Mouse (Mus musculus): ENCODE results near the gene Zfp322a. TPM values are rescaled to one million over a fixed set of nuclear protein-coding genes. Genes with fewer than 3 reads are reported as not detected.

The Zfp322a gene
- 0.07 TPM in 1 of 2 replicates, not detected in the other for polyA plus RNA-seq (2012; ENCODE audit: insufficient read depth, low replicate concordance)

DNA sequence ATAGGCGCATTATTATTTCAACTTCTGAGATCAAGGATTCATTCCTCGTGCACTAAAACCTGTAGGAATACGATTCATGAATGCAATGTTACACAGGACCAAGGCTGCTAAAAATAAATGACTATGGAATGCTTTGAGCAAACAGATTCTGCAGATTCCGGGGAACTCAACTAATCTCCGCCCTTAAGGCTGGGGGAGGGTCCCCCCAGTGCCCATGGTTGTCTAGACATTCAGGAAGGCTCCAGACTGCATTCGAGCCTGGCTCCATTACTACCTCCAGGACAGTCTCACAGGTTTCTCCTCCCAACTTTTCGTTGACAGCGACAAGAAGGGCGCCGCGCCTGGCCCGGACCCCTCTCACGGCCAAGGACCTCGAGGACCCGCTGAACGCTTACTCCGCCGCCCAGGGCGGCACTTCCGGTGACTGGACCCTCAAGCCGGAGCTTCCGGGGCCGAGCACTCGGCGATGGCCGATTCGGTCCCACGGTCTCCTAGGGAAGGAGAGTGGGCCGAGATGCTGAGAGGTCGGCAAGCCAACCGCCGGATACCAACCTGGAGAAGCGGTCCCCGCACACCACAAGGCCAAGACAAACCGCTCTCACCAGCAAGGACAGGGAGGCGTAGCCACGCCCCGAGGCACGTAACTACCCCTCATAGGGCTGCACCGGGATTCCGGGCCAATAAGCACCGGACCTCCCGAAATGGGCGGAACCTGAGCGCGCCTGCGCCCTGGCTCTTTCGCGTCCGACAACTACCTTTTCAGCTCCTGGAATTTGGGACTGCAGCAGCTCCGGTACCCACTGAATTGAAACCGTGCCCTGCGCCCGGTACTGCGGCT is at the start of gene Zfp322a:
Zfp322a (minus strand) TSS at position 626 of the 838 bp plus-strand sequence.
- Histone ChIP-seq H3K4me3 (replicated peaks) (peak within 1 kb of the TSS; percentile 95), H3K9me3 (no peaks in the 10 kb centered on the region), H3K36me3 (replicated peaks; ENCODE audit: low read length) (peaks cover 30% of the 10 kb centered on the region), H3K4me1 (peaks cover 42% of the 10 kb centered on the region), H3K27me3 (replicated peaks) (peaks cover 1% of the 10 kb centered on the region)
- no peak for TF ChIP-seq GATA1 (IDR thresholded peaks at IDR 0.05; ENCODE audit: borderline replicate concordance, low read length)
- 0 out of 2 replicates have a peak, but pooled peaks have one; percentile 30 for TF ChIP-seq FLI1 (IDR thresholded peaks at IDR 0.05; ENCODE audit: low read length)

GRCm38 (mm10) chr13:23412630-23413521 is 43.9 kb upstream of the Zfp322a start:
- peaks cover 29% of the 10 kb centered on the region for H3K4me1 ChIP-seq
- H3K36me3 ChIP-seq (replicated peaks; ENCODE audit: low read length) = peaks cover 9% of the 10 kb centered on the region
- peaks cover 39% of the 10 kb centered on the region for H3K27me3 ChIP-seq (replicated peaks)
- TF ChIP-seq GATA1 (IDR thresholded peaks at IDR 0.05; ENCODE audit: borderline replicate concordance, low read length) (no peak; the same call in 2 of the 3 replicates), FLI1 (IDR thresholded peaks at IDR 0.05; ENCODE audit: low read length) (no peak)
- H3K9me3 ChIP-seq = no peaks in the 10 kb centered on the region
- peak overlapping the region; percentile 86 for H3K4me3 ChIP-seq (replicated peaks)

GRCm38 (mm10) chr13:23412211-23412629 is 43.2 kb upstream of the Zfp322a start:
- H3K36me3 ChIP-seq (replicated peaks; ENCODE audit: low read length) = peaks cover 7% of the 10 kb centered on the region
- H3K9me3 ChIP-seq = no peaks in the 10 kb centered on the region
- peaks cover 29% of the 10 kb centered on the region for H3K4me1 ChIP-seq
- H3K27me3 ChIP-seq (replicated peaks) = peaks cover 41% of the 10 kb centered on the region
- TF ChIP-seq GATA1 (IDR thresholded peaks at IDR 0.05; ENCODE audit: borderline replicate concordance, low read length) = no peak
- no peak for TF ChIP-seq FLI1 (IDR thresholded peaks at IDR 0.05; ENCODE audit: low read length)
- H3K4me3 ChIP-seq (replicated peaks) = peak overlapping the region; percentile 86

- peak overlapping the region; percentile 86 for H3K4me3 ChIP-seq (replicated peaks)
- peaks cover 29% of the 10 kb centered on the region for H3K4me1 ChIP-seq
- H3K36me3 ChIP-seq (replicated peaks; ENCODE audit: low read length) = peaks cover 3% of the 10 kb centered on the region
- TF ChIP-seq GATA1 (IDR thresholded peaks at IDR 0.05; ENCODE audit: borderline replicate concordance, low read length) = no peak
- no peak for TF ChIP-seq FLI1 (IDR thresholded peaks at IDR 0.05; ENCODE audit: low read length)
- no peaks in the 10 kb centered on the region for H3K9me3 ChIP-seq
- peaks cover 45% of the 10 kb centered on the region for H3K27me3 ChIP-seq (replicated peaks)
Measured at GRCm38 (mm10) chr13:23411311-23412210, 42.6 kb upstream of the Zfp322a start.

GRCm38 (mm10) chr13:23410632-23411031 is 41.6 kb upstream of the Zfp322a start:
- Histone ChIP-seq H3K36me3 (replicated peaks; ENCODE audit: low read length) (no peaks in the 10 kb centered on the region), H3K4me3 (replicated peaks) (peak overlapping the region; percentile 2), H3K27me3 (replicated peaks) (peaks cover 45% of the 10 kb centered on the region), H3K9me3 (no peaks in the 10 kb centered on the region), H3K4me1 (peaks cover 29% of the 10 kb centered on the region)
- TF ChIP-seq GATA1 (IDR thresholded peaks at IDR 0.05; ENCODE audit: borderline replicate concordance, low read length) (no peak), FLI1 (IDR thresholded peaks at IDR 0.05; ENCODE audit: low read length) (no peak)

- Histone ChIP-seq H3K4me3 (replicated peaks) (no peak overlapping the region), H3K9me3 (no peaks in the 10 kb centered on the region), H3K36me3 (replicated peaks; ENCODE audit: low read length) (no peaks in the 10 kb centered on the region), H3K27me3 (replicated peaks) (peaks cover 30% of the 10 kb centered on the region), H3K4me1 (peaks cover 31% of the 10 kb centered on the region)
- TF ChIP-seq FLI1 (IDR thresholded peaks at IDR 0.05; ENCODE audit: low read length) = no peak
- TF ChIP-seq GATA1 (IDR thresholded peaks at IDR 0.05; ENCODE audit: borderline replicate concordance, low read length) = no peak
Measured at GRCm38 (mm10) chr13:23402626-23403025, 33.6 kb upstream of the Zfp322a start.

DNA sequence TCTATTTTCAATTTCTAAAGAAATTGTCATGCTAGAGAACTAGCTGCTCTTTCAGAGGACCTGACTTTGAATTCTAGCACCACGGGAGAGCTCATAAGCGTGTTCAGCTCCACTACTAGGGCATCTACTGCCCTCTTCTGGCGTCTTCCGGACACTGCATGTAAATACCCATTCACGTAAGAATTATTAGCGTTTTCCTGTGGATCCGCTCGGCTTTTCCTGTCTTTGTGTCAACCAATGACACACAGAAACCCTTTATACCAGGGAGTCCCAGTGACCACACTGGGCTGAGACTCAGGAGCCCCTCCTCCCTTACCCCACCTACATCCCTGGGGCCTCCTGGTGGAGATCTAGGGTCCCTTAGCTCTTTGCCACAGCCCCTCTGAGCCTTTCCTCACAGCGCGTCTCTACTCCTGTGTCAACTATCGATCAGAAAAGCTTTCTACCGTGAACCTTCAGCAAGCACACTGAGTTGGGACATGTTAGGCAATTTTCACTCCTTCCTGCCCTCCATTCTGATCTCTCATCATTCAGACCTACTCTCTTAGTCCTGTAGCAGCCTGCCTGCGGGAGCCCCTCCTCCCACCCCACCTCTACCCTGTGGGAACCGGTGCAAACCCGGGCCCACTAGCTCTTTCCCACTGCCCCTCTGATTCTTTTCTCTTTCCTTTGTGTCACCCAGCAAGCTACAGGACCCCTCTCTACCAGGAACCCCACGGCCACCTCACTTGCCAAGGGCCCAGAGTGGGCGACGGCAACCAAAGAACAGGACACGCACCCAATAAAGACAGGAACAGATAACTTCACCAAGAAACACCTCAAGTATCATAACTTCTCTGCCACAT is 32.9 kb upstream of the Zfp322a start:
- TF ChIP-seq GATA1 (IDR thresholded peaks at IDR 0.05; ENCODE audit: borderline replicate concordance, low read length) (no peak), FLI1 (IDR thresholded peaks at IDR 0.05; ENCODE audit: low read length) (no peak)
- peak overlapping the region; percentile 89 for H3K4me3 ChIP-seq (replicated peaks)
- H3K27me3 ChIP-seq (replicated peaks) = peaks cover 29% of the 10 kb centered on the region
- H3K4me1 ChIP-seq = peaks cover 36% of the 10 kb centered on the region
- H3K9me3 ChIP-seq = no peaks in the 10 kb centered on the region
- no peaks in the 10 kb centered on the region for H3K36me3 ChIP-seq (replicated peaks; ENCODE audit: low read length)
